Mouse (Mus musculus) CD4-positive, CD25-positive, alpha-beta regulatory T cell, adult 2 months (primary cell): ENCODE results near the gene Fcer1g.
"Not testable (repeated sequence)": the region's sequence is repeated elsewhere in the genome, so short reads cannot be mapped to it uniquely, and the experiment has no call there.

Source experiments
- DNase-seq: peaks from one replicate; pipeline ENCODE4 v3.0.0-alpha.2; 2012; ENCODE audit warnings: low read depth, low spot score

Fcer1g gene

GRCm38 (mm10) chr1:171241952-171242351 is 7.8 kb upstream of the Fcer1g start:
- DNase-seq: not testable (repeated sequence)

GRCm38 (mm10) chr1:171240911-171241310 is 6.7 kb upstream of the Fcer1g start:
- no peak for DNase-seq

GRCm38 (mm10) chr1:171239992-171240744 is 6.0 kb upstream of the Fcer1g start:
- no peak for DNase-seq

GRCm38 (mm10) chr1:171238463-171238862 is 4.3 kb upstream of the Fcer1g start:
- DNase-seq: peak; percentile 76

DNA sequence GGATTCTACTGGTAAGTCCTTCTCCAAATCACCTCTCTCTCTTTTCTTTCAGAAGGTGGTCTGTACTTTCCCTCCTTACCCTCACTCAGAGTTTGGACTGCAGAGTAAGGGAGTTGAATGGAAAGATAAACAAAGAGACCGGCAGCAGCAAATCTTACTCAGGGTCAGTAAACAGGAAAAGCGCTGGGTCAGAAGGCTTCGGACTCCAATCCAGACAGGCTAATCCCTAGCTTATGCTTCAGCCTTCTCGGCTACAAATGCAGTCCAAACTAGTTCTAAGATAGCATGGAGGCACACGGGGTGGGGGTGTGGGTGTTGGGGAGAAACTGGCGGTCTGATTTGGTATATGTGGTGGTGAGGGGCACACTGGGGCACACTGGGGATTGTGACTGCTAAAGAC is 3.3 kb upstream of the Fcer1g start:
- DNase-seq: no peak

- no peak for DNase-seq
Measured at GRCm38 (mm10) chr1:171235791-171236190, 1.6 kb upstream of the Fcer1g start.

DNA sequence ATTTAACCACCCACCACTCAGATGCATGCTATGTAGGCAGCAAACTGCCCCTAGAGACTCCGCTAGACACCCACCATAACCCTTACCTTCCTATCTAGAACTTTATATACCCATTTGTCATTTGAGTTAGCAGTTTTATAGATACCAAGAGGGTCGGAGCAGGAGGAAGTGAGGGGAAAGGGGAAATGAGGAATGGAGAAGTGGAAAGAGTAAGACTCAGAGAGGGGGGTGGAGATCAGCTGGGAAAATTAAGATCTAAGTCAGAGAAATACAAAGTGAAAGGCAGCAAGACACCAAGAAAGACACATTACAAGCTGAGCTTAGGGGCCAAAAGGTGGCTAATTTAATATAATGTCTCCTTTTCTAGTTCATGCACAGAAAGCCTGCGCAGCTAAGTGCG is 373 bp upstream of the Fcer1g start:
- no peak for DNase-seq

DNA sequence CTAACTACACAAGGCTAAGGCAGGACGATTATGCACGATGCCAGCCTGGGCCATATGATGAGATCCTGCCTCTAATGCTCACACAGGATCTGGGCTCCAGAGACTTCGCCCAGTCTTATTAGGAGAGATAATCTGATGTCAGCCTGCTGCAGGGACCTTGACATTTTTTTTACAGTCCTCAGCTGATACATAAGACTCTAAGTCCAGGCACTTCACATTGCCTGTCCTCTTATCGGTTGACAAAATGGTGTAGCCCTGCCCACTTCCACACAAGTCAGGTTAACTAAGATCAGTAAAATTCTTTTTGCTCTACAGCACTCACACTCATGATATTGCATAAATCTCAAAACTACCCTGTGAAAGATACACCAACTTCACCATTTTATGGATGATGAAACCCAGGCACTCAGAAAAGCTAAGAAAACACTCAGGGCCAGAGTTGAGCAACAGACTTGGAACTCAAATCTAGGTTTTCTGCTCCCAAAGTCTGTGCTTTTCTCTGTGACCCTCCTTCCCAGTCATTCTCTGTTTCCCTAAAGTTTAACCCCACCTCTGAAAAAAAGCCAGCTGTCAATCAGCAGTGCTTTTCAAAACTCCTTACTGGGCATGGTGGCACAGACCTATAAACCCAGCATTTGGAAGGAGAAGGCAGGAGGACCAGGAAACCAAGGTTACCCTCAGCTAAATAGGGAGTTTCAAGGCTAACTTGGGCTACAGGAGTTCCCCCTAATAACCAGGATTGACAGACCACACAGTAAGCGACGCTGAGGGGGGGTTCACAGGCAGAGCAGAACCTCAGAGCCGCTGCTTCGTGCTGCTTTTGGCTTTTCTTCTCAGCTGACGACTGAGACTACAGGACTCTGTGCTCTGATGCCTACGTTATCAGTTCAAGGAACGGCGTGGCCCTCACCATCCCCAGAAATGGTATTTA is 1.1 kb downstream of the Fcer1g start:
- DNase-seq: no peak

DNA sequence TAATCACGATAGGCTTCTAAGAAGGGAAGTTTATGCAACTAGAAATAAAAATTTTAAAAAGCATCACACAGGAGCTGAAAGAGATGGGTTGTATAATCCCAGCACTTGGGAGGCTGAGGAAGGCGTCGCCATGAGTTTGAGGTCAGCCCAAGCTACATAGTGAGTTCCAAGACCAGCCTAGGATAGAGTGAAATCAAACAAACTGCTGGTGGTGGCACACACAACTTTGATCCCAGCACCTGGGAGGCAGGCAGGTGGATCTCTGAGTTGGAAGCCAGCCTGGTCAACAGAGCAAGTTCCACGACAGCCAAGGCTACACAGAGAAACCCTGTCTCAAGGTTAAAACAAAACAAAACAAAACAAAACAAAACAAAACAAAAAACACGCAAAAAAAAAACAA is 1.8 kb downstream of the Fcer1g start:
- DNase-seq: no peak

GRCm38 (mm10) chr1:171231844-171232243 is 2.3 kb downstream of the Fcer1g start:
- no peak for DNase-seq

DNA sequence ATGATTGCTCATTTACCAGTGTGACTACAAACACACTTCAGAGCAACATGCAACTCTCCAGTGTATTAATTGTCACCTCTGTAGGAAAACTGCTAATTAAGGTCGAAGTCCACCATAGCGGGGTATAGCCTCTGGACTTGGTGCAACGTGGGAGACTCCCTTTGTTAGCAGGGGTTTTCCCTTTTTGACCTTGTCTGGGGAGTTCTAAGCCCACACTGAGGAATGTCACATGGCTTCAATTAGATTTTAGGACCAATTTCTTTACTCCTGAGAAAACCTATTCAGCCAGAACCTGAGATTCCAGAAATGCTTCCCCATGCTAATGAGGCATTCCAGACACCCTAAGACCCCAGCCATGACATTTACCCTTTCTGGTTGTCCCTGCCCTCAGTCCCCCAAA is 4.0 kb downstream of the Fcer1g start:
- no peak for DNase-seq

DNA sequence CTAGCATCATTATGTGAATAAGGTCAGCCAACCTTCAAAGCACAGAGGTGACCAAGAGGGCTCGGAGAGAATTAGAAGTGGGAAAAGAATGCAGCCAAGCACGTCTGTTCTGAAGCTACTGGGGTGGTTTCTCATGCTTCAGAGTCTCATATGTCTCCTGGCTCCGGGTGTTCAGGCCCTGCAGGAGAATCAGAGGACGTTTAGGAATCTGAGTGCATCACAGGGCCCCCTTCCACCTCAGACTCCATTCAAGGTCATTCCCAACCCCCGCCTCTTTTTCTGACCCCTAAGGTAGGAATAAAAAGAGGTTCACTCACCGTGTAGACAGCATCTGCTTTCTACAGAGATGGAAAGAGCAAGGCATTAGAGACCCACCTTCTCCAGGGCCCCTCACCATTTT is 4.4 kb downstream of the Fcer1g start:
- DNase-seq: no peak

DNA sequence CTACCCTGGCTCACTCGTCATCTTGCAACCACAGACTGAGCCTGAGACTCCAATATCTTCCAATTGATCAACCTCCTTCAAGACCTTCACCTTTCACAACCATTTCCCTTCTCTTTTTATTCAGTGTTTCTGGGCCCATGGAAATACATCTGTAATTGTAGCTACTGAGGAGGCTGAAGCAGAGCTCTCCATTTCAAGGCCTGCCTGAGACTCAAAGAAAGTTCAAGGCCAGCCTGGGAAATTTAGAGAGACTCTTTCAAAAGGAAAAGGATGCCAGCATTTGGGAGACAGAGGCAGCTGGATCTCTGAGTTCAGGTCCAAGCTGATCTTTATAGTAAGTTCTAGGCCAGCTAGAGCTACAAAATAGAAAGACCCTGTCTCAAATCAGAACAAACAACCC is 6.3 kb downstream of the Fcer1g start:
- DNase-seq: no peak

DNA sequence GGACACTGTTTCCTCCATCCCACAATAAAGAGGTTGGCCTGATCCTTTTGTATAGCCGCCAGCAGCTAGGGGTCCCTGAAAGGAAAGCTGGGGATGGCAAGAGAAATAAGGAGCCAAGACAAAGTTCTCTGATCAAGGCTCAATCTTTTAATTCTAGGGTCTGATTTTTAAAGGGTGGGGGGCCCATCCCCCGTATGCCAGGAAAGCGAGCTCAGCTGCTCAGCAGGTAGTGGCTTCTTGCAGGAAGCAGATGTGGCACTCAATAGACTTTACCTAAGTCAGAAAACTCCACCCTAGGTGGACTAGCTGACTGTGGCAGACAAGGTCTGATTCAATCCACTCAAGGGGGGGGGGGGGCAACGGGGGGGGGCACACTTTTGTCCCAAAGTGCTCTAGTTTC is 7.4 kb downstream of the Fcer1g start:
- no peak for DNase-seq

DNA sequence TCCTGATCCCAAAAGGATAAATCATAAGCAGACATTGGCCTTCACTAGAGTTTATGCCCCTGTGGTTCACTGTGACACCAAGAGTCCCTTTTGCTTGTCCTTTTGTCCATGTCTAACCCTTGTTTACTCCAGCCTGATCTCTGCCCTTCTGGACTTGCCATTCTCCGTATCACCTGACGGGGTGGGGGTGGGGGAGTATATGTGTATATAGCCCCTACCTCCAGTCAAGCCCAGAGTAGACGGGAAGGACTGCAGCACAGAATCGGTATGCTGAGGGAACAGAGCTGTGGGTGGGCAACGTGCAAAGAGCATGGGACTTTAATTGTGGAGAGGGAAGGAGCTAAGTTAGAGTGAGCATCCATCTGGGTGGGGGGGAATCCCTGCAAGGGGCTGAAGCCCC is 9.3 kb downstream of the Fcer1g start, which contains the start of gene Apoa2:
Gene Apoa2, plus strand, starts transcription at position 198 of the 400 bp plus-strand sequence.
- no peak for DNase-seq

DNA sequence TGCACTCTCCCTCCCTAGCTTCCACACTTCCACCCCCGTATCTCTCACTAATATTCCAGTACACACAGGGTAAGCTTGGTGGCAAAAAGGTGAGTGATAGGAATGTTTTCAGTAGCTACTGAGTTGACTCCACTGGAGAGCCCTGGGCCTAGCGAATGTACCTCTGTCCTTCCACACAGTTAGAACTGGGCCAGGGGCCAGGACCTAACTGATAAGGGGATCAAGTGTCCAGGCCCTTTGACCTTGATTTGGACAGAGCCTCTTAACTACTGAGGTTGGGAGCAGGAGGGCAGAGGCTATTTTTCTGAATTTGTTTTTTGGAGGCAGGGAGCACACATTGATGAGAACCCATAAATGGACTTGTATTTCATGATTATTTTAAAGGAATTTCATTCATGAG is 10.4 kb downstream of the Fcer1g start:
- no peak for DNase-seq

DNA sequence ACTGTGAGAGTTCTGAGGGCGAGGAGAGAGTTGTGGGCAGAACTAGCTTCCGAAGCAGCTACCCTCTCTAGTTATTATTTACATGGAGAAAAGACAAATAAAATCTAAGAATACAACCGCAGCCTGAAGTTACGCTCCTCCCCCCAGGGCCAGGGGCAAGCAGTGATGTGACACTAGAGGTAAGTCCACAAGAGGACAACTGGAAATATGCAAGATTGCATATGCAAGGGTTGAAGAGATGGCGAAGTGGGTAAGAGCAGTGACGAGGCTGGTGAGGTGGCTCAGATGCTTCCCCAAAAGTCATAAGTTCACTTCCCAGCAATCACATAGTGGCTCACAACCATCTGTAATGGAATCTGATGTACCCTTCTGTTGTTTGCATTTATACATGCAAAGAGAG is 11.0 kb downstream of the Fcer1g start:
- peak; percentile 26 for DNase-seq

- peak; percentile 97 for DNase-seq
Measured at GRCm38 (mm10) chr1:171222238-171223155, 11.7 kb downstream of the Fcer1g start, which contains the start of gene Tomm40l. TSS of gene Tomm40l (minus strand) at chr1:171222514.

DNA sequence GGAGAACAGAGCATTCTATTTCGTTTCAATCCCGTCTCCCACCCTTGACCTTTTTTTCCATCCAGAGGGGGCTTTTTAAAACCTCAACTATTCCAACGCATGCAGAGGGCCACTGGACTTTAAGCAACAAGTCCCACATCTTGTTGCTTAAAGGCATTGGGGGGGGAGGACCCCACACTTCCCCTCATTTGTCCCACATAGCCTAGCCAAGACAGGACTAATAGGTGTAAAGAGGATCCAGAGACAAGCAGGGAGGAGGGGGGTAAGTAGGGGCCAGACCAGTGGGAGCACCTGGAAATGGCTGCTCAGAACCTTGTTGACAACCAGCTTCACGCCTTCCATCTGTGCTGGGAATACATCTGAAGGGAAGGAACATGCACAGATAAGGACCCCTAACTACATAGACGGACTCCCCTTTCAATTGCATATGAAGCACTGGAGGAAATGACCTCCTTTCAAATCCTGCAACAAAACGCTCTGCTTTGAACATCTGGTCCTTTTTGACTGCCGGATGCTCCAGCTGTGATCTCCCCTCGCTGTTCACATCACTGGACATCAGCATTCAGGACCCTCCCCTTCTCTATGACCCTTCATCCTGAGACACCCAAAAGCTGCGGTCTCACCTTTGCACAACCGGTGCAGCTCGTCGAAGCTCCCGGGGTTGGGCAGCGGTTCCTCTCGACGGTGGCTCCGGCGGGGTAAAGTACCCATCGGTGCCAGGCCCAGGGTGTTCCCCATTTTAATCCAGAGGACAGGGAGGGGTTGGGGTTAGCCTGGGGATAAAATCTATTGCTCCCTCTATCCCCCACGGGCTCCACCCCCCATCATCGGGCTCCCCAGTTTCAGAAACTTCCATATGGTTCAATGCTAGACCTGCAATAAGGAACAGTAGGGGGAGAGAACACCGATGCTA is 12.6 kb downstream of the Fcer1g start:
- DNase-seq: peak; percentile 28

DNA sequence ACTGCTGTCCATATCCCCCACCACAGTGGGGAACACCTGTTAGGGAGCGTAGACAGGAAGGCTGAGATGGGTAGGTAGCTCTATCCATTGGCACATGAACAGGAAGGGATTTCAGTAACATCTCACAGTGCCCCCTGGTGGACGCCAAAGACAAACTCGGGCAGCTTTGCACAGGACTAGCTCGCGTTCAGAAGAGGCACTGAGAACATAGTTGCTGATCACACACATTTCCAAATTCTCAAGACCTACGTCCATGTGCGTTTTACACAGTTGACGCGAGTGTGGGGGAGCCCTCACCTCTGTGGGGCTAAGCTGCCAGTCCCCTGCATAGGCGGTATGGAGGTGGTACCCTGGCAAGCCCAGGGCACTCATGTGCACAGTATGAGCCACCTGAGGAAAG is 13.3 kb downstream of the Fcer1g start:
- peak; percentile 91 for DNase-seq
